Mouse (Mus musculus) midbrain, embryonic 15.5 days (tissue): ENCODE measurements around the gene Rpl37. TPM values are rescaled to one million over a fixed set of nuclear protein-coding genes. Genes with fewer than 3 reads are reported as not detected.
A peak's percentile ranks its signal among the peaks of the same experiment; 100 is the strongest.

ENCODE experiments used
- ATAC-seq: fragments of 200-750 bp; cut with Nextera tagmentation; replicated peaks from 2 replicates; pipeline ENCODE4 v1.8.0; 2017; ENCODE audit warnings: moderate TSS enrichment
- H3K27ac ChIP-seq: fragments of 300-500 bp; sonication (generic); 2 replicates; pipeline ENCODE4 v1.5.1; 2015; ENCODE audit warnings: mild to moderate bottlenecking, inconsistent platforms
- H3K27me3 ChIP-seq: fragments of 300-500 bp; sonication (generic); replicated peaks from 2 replicates; pipeline ENCODE4 v1.6.1; 2015; ENCODE audit warnings: inconsistent platforms
- H3K36me3 ChIP-seq: fragments of 300-500 bp; sonication (generic); replicated peaks from 2 replicates; pipeline ENCODE4 v1.6.1; 2015; ENCODE audit warnings: inconsistent platforms
- H3K4me1 ChIP-seq: fragments of 300-500 bp; sonication (generic); 2 replicates; pipeline ENCODE4 v1.6.1; 2015; ENCODE audit warnings: inconsistent platforms
- H3K4me2 ChIP-seq: fragments of 300-500 bp; sonication (generic); 2 replicates; pipeline ENCODE4 v1.6.1; 2015; ENCODE audit warnings: inconsistent platforms, mild to moderate bottlenecking, moderate library complexity
- H3K4me3 ChIP-seq: fragments of 300-500 bp; sonication (generic); 2 replicates; pipeline ENCODE4 v1.5.1; 2015; ENCODE audit warnings: mild to moderate bottlenecking, inconsistent platforms
- H3K9ac ChIP-seq: fragments of 300-500 bp; sonication (generic); 2 replicates; pipeline ENCODE4 v1.6.1; 2015; ENCODE audit warnings: mild to moderate bottlenecking, inconsistent platforms
- H3K9me3 ChIP-seq: fragments of 300-500 bp; sonication (generic); 2 replicates; pipeline ENCODE4 v1.6.1; 2016; ENCODE audit warnings: inconsistent platforms
- WGBS: fragments of 180-500 bp; shearing (Covaris S2); methylation state at CpG from one replicate; pipeline ENCODE4 v1.1.7; 2015; ENCODE audit warnings: mixed read lengths; 5-methylcytosine and 5-hydroxymethylcytosine counted together
- polyA plus RNA-seq: library from polyadenylated mRNA; unstranded; fragments of >200 nt; fragmentation: Nextera tagmentation; extraction: Ambion mirVana; gene quantifications from 2 replicates; pipeline ENCODE4 v1.2.1, GENCODE M21; 2015

The Rpl37 gene
- polyA plus RNA-seq, 1 experiment from 2014 or later: 286 TPM

DNA sequence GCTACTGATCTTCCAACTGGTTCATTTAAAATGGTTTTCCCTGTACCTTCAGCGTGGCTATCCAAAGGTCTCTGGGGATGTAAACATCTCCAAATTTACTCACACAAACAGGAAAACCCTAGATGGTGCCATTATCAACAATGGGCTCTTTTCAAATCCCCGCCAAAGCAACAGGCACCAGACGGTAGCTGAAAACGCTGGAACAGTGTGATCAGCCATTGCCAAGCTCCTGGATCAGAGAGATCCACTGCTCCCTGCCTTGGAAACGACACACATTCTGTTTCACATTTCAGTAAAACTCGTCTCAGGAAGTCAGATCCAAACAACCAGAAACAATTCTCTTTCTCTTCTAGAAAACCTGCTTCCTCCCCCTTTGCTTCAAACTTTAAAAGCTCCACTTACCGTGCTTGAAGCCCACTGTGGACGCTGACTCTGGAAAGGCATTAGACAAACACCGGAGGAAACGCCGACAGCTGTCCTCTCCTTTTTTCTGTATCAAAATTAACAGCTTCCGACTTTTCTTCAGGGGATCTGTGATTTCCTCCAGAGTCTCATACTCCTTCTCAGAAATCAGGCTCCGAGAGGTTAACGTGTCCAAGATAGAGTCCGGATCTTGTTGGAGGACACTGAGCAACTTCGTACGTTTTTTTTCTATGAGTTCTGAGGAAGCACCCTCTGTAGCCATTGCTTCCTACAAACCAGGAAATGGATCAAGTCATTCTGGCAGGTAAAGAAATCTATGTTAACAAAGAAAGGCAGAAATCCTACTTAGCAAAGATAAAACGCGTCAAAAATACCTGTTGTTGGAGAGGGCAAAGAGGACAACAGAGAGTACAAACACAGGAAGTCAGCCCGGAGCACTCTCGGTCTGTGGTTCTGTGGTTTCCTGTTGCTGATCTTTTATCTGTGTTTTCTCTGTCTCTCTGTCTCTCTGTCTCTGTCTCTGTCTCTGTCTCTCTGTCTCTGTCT, 8.5 kb upstream of the Rpl37 start, which contains the start of gene Card6:
Gene Card6, minus strand, starts transcription at position 854 of the 969 bp plus-strand sequence.
- 74% methylated on average over 21 of the region's 21 CpGs for WGBS
- no peaks in the 10 kb centered on the region for H3K27me3 ChIP-seq
- no peak for ATAC-seq
- H3K4me3 ChIP-seq: no peak within 1 kb of the TSS
- no peak within 1 kb of the TSS for H3K4me2 ChIP-seq
- H3K9me3 ChIP-seq: no peaks in the 10 kb centered on the region
- H3K4me1 ChIP-seq: no peaks in the 10 kb centered on the region
- H3K36me3 ChIP-seq: no peaks in the 10 kb centered on the region
- H3K27ac ChIP-seq: no peak within 1 kb of the TSS
- H3K9ac ChIP-seq: no peak within 1 kb of the TSS

DNA sequence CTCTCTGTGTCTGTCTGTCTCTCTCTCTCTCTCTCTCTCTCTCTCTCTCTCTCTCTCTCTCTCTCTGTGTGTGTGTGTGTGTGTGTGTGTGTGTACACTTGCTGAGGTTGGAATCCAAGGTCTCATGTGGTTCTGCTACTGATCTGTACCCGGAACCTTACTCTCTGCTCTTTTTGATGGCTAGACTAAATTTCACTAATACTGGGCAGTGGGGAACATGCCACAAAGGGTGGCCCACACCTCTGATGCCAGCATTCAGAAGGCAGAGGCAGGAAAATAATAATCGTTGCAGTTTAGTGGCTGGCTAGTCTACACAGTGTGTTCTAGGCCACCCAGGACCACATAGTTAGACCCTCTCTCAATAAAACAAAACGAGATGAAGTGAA, 7.8 kb upstream of the Rpl37 start:
- no peak overlapping the region for H3K27ac ChIP-seq
- H3K4me2 ChIP-seq: no peak overlapping the region
- H3K9me3 ChIP-seq: no peaks in the 10 kb centered on the region
- no peaks in the 10 kb centered on the region for H3K27me3 ChIP-seq
- H3K9ac ChIP-seq: no peak overlapping the region
- no peak overlapping the region for H3K4me3 ChIP-seq
- WGBS: 89% methylated on average over 3 of the region's 3 CpGs
- no peaks in the 10 kb centered on the region for H3K4me1 ChIP-seq
- no peak for ATAC-seq
- no peaks in the 10 kb centered on the region for H3K36me3 ChIP-seq

DNA sequence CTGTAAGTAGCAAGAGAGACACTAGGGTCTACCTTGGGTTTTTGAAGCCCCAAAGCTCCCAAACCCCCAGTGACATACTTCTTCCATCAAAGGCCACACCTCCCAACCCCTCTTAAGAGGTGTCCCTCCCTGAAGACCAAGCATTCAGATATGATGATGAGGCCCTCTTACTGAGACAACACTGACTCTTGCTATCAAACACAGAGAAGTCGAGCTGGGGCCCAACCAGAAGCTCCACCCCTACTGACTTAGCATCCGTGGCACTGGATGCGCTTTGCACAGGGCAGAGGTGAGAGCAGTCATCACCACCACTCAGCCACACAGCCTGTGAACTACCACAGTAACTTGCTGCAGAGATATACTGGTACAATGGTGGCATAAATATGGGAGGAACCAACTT, 3.8 kb upstream of the Rpl37 start:
- 88% methylated on average over 3 of the region's 3 CpGs for WGBS
- H3K4me1 ChIP-seq: peaks cover 16% of the 10 kb centered on the region
- H3K9me3 ChIP-seq: no peaks in the 10 kb centered on the region
- no peak for ATAC-seq
- H3K27me3 ChIP-seq: no peaks in the 10 kb centered on the region
- H3K27ac ChIP-seq: no peak overlapping the region
- H3K36me3 ChIP-seq: no peaks in the 10 kb centered on the region
- no peak overlapping the region for H3K9ac ChIP-seq
- no peak overlapping the region for H3K4me2 ChIP-seq
- H3K4me3 ChIP-seq: no peak overlapping the region

DNA sequence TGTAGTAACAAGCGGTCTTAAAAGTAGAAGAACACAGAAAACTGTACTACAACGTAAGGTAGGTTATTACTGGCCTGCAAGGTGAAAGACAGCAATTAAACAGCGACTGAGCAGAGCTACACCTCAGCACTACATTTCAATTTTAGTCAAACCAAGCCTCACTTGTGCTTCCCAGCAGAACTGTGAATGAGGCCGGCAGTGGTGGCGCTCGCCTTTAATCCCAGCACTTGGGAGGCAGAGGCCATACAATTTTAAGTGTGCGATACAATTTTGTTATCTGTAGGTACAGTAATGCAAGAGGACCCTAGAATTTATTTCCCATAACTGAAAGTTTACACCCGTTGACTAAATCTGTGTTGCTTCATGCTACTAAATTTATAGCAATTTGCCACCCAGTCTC, 1.3 kb upstream of the Rpl37 start:
- Histone ChIP-seq H3K36me3 (peaks cover 19% of the 10 kb centered on the region), H3K9ac (peak overlapping the region; percentile 53), H3K4me1 (peaks cover 26% of the 10 kb centered on the region), H3K27me3 (no peaks in the 10 kb centered on the region), H3K4me2 (peak overlapping the region; percentile 65), H3K4me3 (peak overlapping the region; percentile 74), H3K9me3 (no peaks in the 10 kb centered on the region), H3K27ac (peak overlapping the region; percentile 86; the same call in 1 of the 2 replicates)
- 60% methylated on average over 8 of the region's 8 CpGs for WGBS
- no peak for ATAC-seq

DNA sequence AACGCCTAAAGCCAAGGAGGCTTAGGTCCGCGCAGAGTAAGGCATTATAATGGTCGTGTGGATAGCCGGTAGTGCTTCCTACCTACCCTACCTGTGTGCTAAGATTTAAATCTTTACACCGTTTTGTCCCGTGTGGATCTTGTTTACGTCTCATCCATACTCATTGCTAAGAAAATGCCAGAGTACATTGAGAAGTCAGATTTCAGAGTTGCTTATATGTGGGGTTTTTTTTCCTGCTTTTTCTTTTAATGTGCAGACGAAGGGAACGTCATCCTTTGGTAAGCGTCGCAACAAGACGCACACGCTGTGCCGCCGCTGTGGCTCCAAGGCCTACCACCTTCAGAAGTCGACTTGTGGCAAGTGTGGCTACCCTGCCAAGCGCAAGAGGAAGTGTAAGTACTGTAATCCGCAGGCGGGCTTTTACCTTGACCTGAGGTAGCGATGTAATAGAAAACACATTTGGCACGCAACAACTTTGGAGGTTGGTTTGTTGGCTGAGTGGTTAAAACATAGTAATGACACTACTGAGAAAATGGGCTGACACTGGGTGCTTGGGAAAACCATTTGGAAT, 671 bp downstream of the Rpl37 start:
- ATAC-seq: no peak; the same call in 1 of the 2 replicates
- WGBS: 3% methylated on average over 22 of the region's 22 CpGs
- H3K4me2 ChIP-seq: peak overlapping the region; percentile 78
- H3K9me3 ChIP-seq: no peaks in the 10 kb centered on the region
- peak overlapping the region; percentile 74 for H3K4me3 ChIP-seq
- no peaks in the 10 kb centered on the region for H3K27me3 ChIP-seq
- peak overlapping the region; percentile 73 for H3K9ac ChIP-seq
- peaks cover 26% of the 10 kb centered on the region for H3K4me1 ChIP-seq
- peak overlapping the region; percentile 86 for H3K27ac ChIP-seq
- peaks cover 33% of the 10 kb centered on the region for H3K36me3 ChIP-seq

DNA sequence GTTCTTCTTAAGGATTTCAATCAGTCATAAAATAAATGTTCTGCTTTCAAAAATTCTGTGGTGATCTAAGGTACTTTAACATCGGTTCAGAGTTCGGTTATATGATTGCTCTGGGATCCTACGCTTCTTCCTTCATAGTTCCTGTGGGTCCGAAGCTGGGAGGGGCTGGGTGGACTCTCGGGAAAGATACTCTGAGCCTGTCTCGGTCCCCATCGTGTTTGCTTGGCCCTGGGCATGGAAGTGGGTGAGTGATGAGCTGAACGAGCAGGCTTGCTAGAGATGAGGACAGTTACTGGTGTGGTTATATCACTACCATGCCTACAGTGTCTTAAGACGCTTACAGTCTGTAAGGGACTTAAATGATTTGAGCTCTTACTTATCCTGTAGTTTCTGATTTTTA, 2.2 kb downstream of the Rpl37 start:
- no peak for ATAC-seq
- 91% methylated on average over 9 of the region's 9 CpGs for WGBS

DNA sequence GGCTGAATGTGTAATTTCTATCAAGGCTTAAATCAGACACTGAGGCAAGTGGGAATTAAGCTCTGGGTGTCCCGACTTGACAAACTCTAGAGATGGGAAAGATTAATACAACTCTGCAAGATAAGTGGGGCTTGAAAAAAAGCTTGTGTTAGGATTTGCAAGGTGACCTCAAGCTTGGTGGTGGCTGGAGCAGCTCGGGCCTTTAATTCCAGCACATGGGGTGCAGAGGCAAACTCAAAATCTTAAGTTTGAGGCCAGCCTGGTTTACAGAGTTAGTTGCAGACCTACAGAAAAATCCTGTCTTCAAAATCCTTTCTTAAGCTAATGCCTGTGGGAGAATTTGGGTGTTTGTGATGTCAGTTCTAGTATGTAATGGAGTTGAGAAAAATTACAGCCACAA, 2.7 kb downstream of the Rpl37 start:
- no peaks in the 10 kb centered on the region for H3K9me3 ChIP-seq
- H3K36me3 ChIP-seq: peaks cover 40% of the 10 kb centered on the region
- 98% methylated on average over 2 of the region's 2 CpGs for WGBS
- no peaks in the 10 kb centered on the region for H3K27me3 ChIP-seq
- ATAC-seq: no peak
- H3K4me3 ChIP-seq: no peak overlapping the region
- no peak overlapping the region for H3K9ac ChIP-seq
- H3K27ac ChIP-seq: no peak overlapping the region
- H3K4me1 ChIP-seq: peaks cover 26% of the 10 kb centered on the region
- no peak overlapping the region for H3K4me2 ChIP-seq

More for the DNA sequence above, 2.2 kb downstream of the Rpl37 start:
- no peak overlapping the region for H3K4me3 ChIP-seq
- no peak overlapping the region for H3K9ac ChIP-seq
- H3K4me1 ChIP-seq: peaks cover 26% of the 10 kb centered on the region
- H3K27me3 ChIP-seq: no peaks in the 10 kb centered on the region
- no peaks in the 10 kb centered on the region for H3K9me3 ChIP-seq
- no peak overlapping the region for H3K4me2 ChIP-seq
- no peak overlapping the region for H3K27ac ChIP-seq
- peaks cover 40% of the 10 kb centered on the region for H3K36me3 ChIP-seq

DNA sequence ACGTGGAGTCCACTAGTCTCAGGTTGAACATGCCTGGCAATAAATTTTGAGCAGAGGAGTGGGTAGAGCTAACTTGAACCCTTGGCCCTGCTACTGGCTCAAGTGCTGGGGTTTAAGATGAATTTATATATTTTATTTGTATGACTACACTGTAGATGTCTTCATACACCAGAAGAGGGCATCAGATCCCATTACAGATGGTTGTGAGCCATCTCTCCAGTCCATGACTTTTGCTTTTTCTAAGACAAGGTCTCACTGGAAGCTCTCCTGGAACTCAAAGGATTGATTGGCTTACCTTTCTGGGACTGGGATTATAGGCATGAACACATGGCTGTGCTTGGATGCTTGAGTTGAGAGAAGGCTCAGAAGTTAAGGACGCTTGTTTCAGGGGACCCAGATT, 3.3 kb downstream of the Rpl37 start:
- no peak for ATAC-seq
- no peaks in the 10 kb centered on the region for H3K9me3 ChIP-seq
- H3K36me3 ChIP-seq: peaks cover 45% of the 10 kb centered on the region

DNA sequence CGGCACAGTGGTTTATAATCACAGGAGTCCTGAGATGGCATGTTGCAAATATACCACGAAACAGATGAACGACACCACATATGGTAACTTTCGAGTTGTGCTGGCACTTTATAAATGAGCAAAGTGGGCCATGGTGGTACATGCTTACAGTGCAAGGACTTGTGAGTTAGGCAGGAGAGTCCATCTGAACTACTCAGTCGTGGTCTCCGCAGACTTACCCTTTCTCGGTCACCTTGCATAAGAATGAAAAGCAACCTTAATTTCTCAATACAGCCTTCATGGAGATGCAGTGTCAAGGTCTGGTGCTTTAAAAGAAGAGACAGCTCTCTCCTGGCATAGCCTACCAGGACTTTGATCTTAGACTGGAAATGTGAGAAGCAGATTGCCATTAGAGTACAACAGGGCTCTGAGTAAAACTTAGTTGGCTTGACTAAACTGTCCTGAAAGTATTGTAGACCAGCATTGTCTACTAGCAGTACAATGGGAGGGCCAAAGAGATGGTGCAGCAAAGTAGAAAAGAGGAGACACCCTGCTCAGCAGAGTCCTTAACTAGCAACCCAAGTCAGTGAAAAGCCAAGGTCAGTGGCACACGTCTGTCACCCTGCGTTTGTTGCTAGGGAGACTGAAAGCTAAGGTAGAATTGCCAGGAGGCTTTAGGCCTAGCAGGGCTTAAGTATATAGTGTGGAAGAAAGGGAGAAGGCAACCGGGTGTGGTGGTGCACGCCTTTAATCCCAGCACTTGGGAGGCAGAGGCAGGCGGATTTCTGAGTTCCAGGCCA, 5.3 kb downstream of the Rpl37 start:
- 87% methylated on average over 12 of the region's 12 CpGs for WGBS
- Histone ChIP-seq H3K27me3 (no peaks in the 10 kb centered on the region), H3K4me2 (no peak overlapping the region), H3K27ac (no peak overlapping the region), H3K4me3 (no peak overlapping the region), H3K4me1 (peaks cover 15% of the 10 kb centered on the region), H3K36me3 (peaks cover 48% of the 10 kb centered on the region), H3K9me3 (no peaks in the 10 kb centered on the region), H3K9ac (no peak overlapping the region)
- ATAC-seq: no peak

More for the DNA sequence above, 3.3 kb downstream of the Rpl37 start:
- 93% methylated on average over 2 of the region's 2 CpGs for WGBS
- H3K9ac ChIP-seq: no peak overlapping the region
- H3K4me2 ChIP-seq: no peak overlapping the region
- H3K4me3 ChIP-seq: no peak overlapping the region
- H3K4me1 ChIP-seq: peaks cover 26% of the 10 kb centered on the region
- H3K27me3 ChIP-seq: no peaks in the 10 kb centered on the region
- H3K27ac ChIP-seq: no peak overlapping the region

DNA sequence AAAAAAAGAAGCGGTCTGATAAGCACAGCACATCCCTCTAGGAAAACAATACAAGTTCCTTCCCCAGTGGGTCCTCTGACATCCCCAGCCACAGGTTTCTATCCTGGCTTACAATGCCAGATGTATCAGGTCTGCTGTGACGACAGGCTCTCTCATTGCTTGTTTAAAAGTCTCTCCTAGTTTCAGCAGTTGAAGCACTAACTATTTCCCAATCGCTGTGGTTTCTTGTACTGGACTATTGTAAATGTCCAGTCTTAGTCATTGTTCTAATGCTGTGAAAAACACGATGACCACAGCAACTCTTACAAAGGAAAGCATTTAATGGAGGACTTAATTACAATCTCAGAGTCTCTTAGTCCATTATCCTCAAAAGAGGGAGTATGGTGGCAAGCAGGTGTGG, 10.0 kb downstream of the Rpl37 start:
- 79% methylated on average over 4 of the region's 4 CpGs for WGBS
- H3K4me3 ChIP-seq: no peak overlapping the region
- ATAC-seq: no peak
- no peaks in the 10 kb centered on the region for H3K4me1 ChIP-seq
- no peak overlapping the region for H3K27ac ChIP-seq
- H3K9me3 ChIP-seq: no peaks in the 10 kb centered on the region
- no peaks in the 10 kb centered on the region for H3K27me3 ChIP-seq
- H3K9ac ChIP-seq: no peak overlapping the region
- H3K36me3 ChIP-seq: peaks cover 20% of the 10 kb centered on the region
- no peak overlapping the region for H3K4me2 ChIP-seq

DNA sequence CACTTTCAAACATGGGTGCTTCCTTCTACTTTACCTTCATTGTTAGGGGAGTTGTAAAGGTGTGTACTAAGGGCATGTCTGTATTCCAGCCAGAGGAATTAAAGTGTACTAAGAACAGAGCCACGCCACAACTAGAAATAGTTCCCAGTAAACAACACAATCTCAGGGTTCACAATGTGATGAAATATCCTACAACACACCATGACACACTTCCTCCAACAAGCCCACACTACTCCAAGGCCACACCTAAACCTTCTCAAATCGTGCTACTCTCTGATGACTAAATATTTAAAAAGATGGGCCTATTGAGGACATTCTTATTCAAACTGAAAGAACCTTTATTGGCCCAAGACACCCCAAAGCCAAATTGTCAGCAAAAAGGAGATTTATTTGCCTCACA, 11.0 kb downstream of the Rpl37 start:
- Histone ChIP-seq H3K36me3 (peaks cover 15% of the 10 kb centered on the region), H3K4me1 (no peaks in the 10 kb centered on the region), H3K9me3 (no peaks in the 10 kb centered on the region), H3K9ac (no peak overlapping the region), H3K4me3 (no peak overlapping the region), H3K4me2 (no peak overlapping the region), H3K27me3 (no peaks in the 10 kb centered on the region), H3K27ac (no peak overlapping the region)
- ATAC-seq: no peak
- 87% methylated on average over 2 of the region's 2 CpGs for WGBS
